Mouse (Mus musculus) mouse trophoblast stem cell (cell line): ENCODE measurements around the gene Treml2.

ENCODE experiments used
- in situ Hi-C, 2 experiments: fragments of 300-500 bp; cut with MseI, MboI; formaldehyde crosslinking; loops; 2 replicates in 1 of 2; 3 replicates in 1 of 2; pipeline ENCODE4 v1.15.1; 2025

The Treml2 gene

DNA sequence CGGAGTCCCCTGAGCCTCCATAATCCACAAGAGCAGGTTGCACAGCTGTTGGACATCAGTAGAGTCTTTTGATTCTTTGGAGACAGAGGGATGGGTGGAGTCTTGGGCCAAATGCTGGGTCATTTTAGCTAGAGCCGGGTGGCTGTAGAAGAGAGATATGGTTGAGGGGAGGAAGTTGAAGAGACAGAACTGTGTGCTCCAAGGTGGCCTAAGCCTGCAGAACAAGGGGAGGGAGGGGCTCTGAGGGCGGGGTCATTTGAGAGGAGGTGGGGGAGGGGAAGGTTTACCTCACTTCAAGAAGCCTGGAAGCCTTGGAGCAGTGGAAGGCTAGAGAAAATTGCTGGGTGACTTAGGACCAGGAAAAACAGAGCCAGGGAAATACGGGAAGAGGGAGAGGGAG is at the start of gene Treml2:
TSS of gene Treml2 (plus strand) at position 296 of the 400 bp plus-strand sequence.
- in situ Hi-C loops = no loop called here

DNA sequence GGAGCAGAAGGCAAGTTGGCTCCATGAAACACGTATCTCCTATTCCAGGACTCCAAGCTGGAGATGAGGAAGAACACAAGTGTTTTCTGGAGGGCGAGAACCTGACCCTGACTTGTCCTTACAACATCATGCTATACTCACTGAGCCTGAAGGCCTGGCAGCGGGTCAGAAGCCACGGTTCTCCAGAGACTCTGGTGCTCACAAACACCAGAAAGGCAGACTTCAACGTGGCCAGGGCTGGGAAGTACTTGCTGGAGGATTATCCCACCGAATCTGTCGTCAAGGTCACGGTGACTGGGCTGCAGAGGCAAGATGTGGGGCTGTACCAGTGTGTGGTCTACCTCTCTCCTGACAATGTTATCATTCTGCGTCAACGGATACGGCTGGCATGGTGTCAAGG is 49.8 kb upstream of the Treml2 start:
- in situ Hi-C loops = no loop called here

DNA sequence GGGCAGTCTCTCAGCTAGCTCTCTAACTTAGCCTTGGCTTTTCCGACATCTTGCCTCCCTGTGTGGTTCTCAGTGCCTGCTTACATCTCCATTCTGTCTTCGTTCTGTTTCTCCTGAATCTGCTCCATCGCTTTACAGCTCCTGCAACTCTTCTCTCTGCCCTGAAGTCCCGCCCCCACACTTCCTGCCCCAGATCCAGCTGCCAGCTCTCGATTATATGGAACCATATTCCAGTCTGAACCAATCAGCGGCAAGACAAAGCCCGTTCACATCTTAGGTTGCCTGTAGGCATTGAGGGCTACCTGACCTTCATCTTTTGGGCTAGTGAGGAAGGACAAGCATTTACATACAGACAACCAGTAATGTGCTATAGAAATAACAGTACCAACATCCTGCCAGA is 48.7 kb upstream of the Treml2 start:
- in situ Hi-C loops = no loop called here

DNA sequence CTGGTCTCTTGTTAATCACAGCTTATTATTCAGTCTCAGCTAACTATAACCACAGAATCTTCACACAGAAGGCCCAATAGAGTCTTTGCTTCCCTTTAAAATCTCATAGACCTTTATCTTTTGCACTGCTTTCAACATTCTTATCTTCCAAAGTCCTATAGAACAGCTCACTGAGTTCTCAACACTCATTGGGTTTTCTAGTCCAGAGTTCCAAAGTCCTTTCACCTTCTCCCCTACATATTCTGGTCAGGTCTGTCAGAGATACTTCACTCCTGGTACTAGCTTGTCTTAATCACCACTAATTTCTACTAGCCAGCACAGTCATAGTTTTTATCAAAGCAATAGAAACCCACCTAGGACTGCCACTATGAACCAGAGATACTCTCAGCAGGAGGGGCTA is 42.7 kb upstream of the Treml2 start:
- in situ Hi-C loops = no loop called here

DNA sequence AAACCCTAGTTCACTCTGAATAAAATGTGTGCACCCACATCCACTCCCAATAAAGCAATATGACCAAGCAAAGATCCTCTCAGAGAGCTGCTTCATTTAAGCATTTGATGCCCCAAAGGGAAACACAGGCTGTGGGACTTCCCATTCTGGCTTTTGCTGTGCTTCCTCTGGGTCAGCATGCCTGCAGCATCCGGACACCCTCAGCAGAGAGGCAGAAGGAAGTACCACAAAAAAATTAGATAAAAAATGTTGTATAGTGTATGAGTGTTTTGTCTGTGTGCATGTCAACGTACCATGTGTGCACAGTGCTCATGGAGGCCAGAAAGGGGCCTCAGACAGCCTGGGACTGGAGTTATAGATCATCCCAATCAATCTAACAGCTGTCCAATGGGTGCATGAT is 37.4 kb upstream of the Treml2 start:
- in situ Hi-C loops = no loop called here

DNA sequence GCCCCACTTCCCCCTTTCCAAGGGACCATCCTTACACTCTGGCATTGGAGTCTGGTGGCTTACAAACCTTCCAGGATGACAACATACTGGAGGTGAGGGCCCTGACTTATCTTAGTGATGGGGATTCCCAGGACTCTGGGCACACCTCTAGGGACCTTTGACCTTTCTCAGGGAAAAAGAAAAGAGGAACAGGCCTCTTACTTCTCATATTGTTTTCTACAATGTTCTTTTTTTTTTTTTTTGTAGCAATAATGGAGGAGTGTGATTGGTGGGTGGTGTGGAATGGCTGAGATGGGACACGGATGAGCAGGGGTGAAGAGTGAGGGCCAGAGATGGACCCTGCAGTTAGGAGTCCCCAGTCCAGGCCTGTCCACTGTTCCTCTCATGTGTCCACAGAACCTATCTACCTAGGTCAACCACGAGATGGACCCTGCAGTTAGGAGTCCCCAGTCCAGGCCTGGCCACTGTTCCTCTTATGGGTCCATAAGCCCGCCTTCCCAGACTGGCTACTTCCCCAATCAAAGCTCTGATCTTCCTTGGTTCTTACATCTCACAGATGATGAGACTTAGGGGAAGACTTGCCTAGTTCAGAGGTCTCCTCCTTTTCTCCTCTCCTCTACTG is 35.4 kb upstream of the Treml2 start, which contains the start of gene Treml4:
TSS of gene Treml4 (plus strand) at position 555 of the 622 bp plus-strand sequence.
- in situ Hi-C loops = no loop called here

DNA sequence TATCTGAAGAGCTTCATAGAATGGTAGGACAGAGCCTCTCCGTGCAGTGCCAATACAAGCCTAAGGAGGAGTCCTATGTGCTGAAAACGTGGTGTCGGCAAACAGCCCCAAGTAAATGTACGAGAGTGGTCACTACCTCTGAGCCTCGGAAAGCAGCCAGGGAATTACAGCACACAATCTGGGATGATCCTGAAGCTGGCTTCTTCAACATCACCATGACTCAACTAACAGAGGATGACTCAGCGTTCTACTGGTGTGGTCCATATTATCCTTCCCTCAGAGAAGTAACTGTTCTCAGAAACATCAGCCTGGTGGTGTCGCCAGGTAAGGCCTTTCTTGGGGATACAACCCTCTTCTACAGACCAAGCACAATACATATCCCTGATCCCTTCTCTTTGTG is 34.6 kb upstream of the Treml2 start:
- in situ Hi-C loops = no loop called here

DNA sequence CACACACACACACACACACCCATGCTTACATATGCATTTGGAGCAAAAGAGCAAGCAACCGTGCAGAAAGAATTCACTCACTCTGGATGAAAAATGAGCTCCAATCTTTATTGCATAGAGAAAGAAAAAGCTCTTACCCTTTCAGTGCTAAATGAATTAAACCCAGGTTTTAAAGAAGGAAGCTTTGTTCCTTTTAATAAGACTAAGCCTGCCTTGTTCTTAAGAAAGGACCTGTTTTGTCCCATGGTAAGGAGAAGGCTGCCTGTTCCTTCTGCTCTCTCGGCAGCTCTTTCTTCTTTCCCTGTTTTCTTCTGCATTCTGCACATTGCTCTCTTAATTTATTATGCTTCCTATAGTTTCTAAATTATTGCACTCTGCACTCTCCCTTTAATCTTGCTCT is 33.2 kb upstream of the Treml2 start:
- in situ Hi-C loops = no loop called here

DNA sequence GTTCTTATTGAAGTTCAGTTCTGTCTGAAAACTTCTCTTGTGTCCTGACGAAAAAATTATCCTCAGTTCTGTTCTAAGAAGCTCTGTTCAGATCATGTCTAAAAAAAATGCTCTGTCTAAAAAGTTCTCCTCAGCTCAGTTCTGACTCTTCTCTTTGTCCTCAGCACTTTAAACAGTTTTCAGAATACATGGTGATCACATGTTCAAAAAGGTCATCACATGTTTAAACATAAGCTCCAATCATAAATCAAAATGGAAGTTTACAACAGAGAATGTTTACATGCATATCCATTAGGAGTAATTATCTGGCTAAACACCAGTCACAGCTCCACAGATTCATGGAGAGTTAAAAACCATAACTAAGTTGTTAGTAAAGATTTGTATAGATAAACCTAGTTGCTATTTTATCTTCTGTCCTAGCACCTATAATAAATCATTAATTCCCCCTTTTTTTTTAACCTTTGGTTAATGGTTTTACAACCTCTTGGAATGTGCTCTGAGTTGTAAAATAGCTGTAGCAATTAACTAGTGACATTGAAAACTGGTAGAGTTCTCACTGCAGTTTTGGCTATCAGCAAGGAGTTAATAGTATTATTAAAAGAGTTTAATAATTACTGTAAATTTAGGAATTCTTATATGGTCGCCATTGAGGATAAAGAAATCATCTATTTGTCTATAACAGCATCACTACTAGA is 32.5 kb upstream of the Treml2 start:
- in situ Hi-C loops = no loop called here

DNA sequence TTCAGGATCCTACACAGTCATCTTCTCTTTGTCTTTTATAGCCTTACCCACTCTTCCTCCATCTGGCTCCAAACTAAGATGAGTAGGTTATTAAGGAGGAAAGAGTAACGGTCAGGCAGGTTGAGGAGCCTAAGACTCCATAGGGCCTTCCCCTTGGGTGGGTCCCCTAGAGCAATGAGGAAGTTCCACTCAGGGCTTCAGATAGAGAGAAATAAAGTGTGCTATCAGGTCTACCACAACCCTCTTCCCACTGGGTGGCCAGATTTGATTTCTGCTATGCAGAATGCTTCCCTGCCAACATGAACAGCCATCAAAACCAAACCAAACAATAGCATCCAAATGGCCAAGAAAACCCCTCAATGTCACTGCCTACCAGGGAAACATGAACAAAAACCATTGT is 31.7 kb upstream of the Treml2 start:
- in situ Hi-C loops = no loop called here

DNA sequence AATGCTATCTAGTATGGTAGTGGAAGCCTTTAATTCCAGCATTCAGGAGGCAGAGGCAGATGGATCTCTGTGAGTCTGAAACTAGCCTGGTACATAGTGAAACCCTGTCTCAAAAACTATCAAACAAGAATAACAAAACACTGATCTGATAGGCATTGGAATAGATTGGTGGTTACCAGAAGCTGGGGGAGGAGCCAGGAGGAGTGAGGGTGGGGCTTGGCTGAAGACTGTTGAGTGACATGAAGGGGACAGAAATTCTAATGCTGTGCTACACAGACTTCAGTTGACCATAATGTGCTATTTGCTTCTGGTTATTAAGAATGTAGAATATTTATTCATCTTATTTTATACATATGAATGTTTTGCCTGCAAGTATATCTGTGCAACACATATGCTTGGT is 31.0 kb upstream of the Treml2 start:
- in situ Hi-C loops = no loop called here

DNA sequence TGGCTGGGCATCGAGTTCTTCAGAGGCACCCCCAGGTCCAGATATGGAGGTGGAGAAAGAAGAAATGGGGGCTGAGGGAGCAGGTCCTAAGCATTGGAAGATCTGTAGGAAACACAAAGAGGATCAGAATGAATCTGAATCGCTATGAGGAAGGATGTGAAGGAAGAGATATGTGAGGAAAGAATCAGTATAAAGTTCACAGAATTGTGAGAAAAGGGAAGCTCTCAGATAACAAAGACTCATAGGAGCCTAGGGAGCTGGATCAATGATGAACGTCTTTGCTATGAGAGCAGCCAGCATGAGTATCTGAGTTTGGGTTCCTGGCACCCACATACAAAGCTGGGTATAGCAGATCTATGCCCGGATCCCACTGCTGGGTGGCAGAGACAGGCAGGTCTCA is 29.5 kb upstream of the Treml2 start:
- in situ Hi-C loops = loop anchor here in 1 of 2 experiments (10.0 kb wide), 1 partner anchor 65 kb away; no protein-coding TSS in a partner anchor

DNA sequence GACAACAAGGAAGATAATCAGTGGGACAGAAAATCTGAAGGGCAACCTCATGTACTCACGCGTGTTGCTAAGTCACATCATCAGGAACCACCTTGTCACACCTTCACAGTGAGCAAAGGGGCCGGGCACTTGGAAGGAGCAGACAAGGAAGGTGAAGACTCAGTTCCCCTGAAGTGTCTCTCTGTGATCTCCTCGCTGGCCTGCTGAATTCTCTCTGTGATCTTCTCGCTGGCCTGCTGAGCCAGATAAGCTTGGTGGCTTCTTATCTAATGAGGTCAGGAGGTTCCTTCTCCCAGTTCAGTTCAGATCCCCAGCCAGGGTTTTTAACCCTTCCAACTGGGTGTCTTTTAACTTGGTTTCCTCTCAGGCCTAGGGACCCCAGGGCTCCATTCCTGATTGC is 27.1 kb upstream of the Treml2 start:
- in situ Hi-C loops = loop anchor here in 1 of 2 experiments (10.0 kb wide), 1 partner anchor 63 kb away; no protein-coding TSS in a partner anchor

DNA sequence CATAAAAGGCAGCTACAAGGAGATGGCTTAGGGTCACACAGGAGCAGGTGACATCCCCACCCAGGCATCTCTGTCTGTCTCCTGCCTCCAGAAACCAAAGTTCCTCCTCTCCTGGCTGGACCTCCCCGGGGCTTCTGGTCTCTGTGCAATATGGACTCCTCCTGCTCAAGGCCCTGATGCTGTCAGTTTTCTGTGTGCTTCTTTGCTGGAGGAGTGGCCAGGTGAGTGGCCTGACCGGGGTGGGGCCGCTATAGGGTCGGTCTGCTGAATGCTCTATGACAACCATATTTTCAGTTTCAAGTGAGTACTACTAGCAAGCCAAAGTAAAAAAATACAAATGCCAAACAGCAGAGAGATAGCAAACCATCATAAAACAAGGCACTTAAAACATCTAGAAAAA is 26.7 kb upstream of the Treml2 start:
- in situ Hi-C loops = loop anchor here in 1 of 2 experiments (10.0 kb wide), 1 partner anchor 62 kb away; no protein-coding TSS in a partner anchor

DNA sequence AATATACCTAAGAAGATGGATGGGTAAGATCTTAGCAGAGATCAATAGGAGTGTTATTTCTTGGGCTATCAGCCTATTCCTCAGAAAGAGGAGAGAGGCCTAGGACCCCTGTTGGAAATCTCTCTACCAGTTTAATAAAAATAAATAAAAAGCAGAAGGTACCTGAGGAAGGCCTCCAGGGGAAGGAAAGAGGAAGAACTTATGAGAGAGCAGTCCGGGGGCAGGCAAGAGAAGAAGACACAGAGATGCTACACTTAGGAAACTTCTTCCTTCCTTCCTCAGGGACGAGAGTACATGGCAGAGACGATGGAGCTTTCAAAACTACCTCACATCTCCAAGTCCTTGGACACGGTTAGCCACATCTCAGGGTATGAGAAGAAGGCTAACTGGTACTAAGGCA is 25.2 kb upstream of the Treml2 start:
- in situ Hi-C loops = loop anchor here in 1 of 2 experiments (10.0 kb wide), 1 partner anchor 61 kb away; no protein-coding TSS in a partner anchor

DNA sequence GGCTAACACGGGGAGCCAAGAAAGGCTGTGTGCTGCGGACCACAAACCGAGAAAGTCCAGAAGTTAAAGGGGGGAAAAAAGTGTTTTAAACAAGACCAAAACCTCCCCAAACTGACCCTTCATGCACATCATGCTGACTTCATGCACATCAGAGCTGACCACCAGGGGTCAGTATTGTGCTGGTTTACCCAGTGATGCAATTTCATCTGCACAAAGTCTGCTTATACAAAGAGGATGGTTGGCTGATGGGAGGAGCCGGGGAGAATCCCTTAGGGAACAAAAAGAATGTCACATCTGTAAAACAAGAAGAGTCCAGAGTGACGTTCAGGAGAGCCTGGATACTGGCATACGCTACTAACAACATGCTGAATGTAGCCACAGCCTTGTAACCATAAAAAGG is 24.4 kb upstream of the Treml2 start:
- in situ Hi-C loops = loop anchor here in 1 of 2 experiments (10.0 kb wide), 1 partner anchor 60 kb away; no protein-coding TSS in a partner anchor

DNA sequence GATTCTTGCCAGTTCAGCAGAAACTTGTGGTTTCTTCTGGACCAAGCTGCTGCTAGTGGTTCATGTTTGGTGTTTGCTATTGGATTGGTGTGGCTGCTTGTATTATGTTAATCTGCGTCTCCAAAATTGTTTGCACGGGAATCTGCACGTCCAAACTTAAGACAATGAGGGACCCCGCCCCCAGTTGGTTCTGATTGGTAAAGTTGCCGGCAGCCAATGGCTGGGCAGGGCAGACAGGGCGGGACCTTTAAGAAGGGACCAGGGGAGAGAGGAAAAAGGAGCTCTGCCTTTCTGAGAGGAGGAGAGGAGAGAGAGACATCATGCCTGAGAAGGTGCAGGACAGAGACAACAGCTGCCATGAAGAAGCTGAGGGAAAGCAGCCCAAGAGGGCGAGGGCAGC is 23.6 kb upstream of the Treml2 start:
- in situ Hi-C loops = loop anchor here in 1 of 2 experiments (10.0 kb wide), 1 partner anchor 59 kb away; no protein-coding TSS in a partner anchor

DNA sequence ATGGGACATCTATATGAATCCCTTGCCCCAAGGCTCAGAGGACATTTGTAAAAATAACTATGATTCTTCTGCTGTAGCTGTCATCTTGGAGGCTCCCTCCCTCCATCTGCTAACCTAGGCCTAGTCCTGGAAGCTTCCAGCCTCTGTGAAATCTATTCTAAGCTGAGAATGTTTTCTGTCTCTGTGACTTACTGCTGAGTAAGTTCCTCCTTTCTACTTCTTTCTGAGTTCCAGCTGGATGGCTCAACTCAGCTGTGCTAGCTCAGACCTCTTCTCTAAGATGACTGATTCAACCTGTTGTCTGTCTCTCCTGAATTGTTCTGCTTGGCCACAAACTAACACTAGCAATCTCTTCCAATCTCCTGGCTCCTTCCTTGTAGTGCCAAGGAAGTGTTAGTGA is 20.9 kb upstream of the Treml2 start:
- in situ Hi-C loops = loop anchor here in 1 of 2 experiments (10.0 kb wide), 1 partner anchor 56 kb away; no protein-coding TSS in a partner anchor

DNA sequence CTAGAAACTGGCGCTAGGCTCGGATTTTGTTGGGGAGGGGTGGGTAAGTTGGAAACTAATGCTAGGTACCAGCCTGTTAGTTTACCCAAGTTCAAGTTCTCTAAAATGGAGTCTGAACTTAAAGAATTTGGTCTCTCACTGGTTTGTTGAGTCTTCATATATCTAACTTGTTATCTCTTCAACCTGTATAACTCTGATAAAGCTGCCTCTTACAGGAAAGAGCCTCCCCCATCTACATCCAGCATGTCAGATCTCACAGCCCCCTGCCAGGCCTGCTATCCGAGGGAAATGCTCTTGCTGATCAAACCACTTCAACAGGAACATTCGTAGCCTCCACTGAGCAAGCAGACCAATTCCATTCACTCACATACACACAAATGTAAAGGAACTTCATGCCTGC is 20.3 kb upstream of the Treml2 start:
- in situ Hi-C loops = loop anchor here in 1 of 2 experiments (10.0 kb wide), 1 partner anchor 56 kb away; no protein-coding TSS in a partner anchor

DNA sequence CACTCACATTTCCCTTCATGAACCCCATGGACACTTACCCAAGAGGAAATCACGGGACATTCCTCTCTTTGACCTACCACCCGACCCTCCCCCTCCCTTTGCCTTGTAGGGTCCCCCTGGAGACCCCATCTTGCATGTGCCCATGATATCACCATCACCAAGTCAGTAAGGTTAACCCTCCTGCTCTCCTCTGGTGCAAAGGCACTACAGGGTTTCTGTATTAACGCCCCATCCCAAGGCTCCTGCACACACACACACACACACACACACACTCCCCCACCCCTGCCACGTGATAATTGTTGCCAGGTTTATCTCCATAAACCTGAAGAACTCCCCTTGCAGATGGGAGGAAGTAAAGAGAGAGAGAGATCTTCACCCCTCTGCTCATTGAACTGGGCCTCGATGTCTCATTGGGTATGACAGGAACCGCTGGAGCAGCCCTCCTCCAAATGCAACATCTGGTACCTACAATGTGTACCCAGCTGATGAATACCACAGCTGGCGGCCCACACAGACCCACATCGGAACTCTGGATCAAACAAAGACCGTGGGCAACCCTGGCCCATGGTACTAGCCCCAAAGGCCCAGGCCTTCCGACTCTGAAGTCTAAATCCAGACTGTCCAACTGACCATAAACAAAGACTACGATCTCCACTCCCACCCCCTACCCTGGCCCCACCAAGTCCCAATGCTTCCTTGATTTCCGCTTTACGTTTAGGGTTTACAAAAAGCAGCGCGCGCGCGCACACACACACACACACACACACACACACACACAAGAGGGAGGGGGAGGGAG is 18.2 kb upstream of the Treml2 start:
- in situ Hi-C loops = no loop called here

DNA sequence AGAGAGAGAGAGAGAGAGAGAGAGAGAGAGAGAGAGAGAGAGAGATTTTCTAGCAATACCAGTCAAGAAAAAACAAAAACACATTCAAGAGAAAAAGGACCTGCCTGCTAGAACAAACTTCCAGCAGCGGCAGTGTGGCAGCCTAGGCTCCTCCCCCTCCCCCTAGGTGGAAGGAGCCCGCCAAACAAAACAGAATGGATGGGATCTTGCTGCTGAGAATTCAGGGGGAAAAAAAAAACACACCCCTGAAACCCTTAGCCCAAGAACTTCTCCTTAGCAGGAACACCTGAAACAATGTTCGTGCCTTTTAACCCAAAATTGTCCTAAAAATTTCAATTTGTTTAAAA is 17.6 kb upstream of the Treml2 start:
- in situ Hi-C loops = no loop called here

DNA sequence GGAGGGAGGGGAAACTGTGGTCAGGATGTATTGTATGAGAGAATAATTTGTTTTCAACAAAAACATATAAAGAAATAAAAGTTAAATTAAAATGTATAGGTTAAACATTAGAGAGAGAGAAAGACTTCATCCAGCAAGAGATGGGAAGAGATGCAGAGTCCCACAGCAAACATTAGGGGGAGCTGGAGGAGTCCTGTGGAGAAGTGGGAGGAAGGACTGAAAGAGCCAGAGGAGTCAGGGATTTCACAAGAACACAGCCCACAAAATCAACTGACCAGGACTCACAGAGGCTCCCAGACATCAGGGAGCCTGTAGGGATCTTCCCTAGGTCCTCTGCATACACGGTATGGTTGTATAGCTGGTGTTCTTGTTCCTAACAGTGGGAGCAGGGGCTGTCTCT is 12.5 kb upstream of the Treml2 start:
- in situ Hi-C loops = no loop called here
